Mouse (Mus musculus) layer of hippocampus, postnatal 10 days (tissue): ENCODE data around the gene Ccdc62. TPM values are rescaled to one million over a fixed set of nuclear protein-coding genes. Genes with fewer than 3 reads are reported as not detected.

Experiments used
- DNase-seq, 2 experiments: peaks; one replicate each; pipeline ENCODE4 v3.0.0; 2021; ENCODE audit warnings: low spot score in 2 of 2
- total RNA-seq, 2 experiments: library from RNA; stranded (reverse); gene quantifications; 2 replicates each; pipeline ENCODE4 v1.2.3; 2021

The Ccdc62 gene
- total RNA-seq, 2 experiments from 2014 or later: 2.9 to 3.3 TPM

- peak; percentile 96 to 97 for DNase-seq
Measured at GRCm38 (mm10) chr5:124000824-124001223, 70.3 kb downstream of the Ccdc62 start.

- DNase-seq: no peak
Measured at GRCm38 (mm10) chr5:124001274-124001673, 70.8 kb downstream of the Ccdc62 start.

DNA sequence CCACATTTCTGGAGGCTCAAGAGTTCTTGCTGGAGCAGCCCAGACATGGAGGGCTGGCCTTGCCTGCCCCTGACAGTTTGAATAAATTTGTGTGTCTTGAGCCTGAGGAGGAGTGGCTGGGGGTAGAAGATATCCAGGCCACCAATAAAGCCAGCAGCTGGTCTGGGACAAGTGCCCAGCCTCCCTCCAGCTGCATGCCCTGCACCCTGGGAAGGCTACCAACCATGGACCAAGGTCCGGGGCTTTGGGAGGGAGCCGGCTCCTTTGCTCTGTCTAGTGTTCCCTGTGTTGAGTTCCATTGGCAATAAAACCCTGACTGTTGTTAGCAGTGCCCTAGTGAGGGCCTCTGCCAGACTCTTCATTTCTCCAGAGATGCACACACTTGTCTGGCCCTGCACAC, 72.4 kb downstream of the Ccdc62 start:
- DNase-seq: peak; percentile 67 to 73

- no peak for DNase-seq
Measured at GRCm38 (mm10) chr5:124003375-124003774, 72.9 kb downstream of the Ccdc62 start.

- peak; percentile 64 to 73 for DNase-seq
Measured at GRCm38 (mm10) chr5:124004356-124005150, 74.1 kb downstream of the Ccdc62 start.

- no peak for DNase-seq
Measured at GRCm38 (mm10) chr5:124005151-124005500, 74.6 kb downstream of the Ccdc62 start.

GRCm38 (mm10) chr5:124005591-124005990, 75.1 kb downstream of the Ccdc62 start:
- DNase-seq: no peak

DNA sequence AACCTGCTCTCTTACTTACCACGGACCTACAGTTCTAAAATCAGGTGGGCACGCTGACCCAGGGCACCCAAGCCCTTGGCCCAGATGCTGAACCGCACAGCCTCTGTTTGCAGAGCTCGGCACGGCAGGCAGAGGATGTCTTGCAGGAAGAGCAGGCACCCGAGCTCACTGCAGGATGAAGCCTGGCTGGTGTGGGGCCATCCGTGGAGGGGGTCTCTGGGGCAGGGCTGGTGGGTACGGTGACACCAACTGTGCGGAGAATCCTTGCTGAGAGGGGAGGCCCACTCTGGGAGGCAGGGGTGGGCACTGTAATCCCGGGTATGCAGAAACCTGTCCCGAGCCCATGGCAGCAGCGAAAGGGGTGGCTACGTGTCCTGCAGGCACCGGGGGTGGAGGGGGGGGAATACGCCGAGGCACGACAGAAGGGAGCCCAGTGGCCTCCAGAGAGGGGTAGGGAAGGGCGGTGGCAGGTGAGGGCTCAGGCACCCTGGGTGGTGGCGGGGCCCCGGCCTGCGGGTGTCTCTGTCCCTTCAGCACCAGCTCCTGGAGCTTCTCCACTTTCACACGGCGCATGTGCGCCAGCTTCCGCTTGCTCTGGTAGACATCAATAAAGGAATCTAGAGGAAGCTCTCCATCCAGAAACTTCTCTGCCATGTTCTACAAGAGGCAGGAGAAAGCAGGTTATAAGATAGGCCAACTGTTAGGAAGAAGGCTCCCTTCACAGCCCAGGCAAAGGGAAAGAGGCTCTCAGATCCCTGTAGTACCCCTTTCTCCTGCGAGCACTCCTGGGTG, 75.8 kb downstream of the Ccdc62 start:
- DNase-seq: no peak

DNA sequence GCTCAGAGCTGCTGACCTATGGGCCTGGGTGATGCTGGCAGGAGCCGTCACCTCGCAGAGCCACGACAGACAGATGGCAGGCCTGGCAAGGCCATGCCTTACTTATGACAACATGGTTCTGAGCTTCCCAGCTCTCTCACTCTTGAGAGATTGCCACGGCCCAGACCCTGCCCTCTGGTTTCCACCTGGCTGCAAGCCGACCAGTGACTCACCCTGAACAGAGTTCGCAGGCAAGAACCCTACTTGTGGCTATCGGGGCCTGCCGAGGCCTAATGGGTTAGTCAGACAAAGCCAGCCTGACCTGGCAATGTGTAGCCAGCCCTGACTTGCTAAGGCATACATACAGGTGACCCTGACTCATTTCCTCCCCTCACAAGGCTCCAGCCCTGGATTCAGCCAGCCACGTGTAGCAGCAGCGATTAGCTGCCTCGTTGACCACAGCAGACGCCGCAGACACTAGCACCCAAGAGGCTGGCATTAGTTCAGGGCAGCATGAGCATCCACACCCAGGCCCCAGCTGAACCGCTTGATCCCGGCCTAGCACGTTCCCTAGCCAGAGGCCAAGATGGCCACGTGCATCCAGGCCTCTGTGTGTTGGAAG, 76.5 kb downstream of the Ccdc62 start:
- no peak for DNase-seq

DNA sequence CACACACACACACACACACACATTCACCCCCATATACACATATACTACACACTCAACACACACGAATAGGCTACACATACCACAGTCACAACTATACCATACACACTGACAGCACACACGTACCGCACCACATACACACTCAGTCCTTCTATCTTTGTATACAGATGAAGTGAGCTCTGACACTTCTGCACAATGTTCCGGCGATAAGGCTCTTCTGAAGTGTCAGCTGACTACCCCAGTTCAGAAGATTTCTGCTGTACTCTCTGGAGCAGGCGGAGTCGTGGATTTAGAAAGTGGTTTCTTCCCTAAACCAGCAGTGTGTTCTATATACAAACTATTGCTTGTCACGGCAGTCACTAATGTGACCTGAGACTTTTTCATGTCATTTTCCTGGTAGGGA, 79.6 kb downstream of the Ccdc62 start:
- no peak for DNase-seq

- peak in 1 of 2 experiments; percentile 64 for DNase-seq
Measured at GRCm38 (mm10) chr5:124010910-124011655, 80.6 kb downstream of the Ccdc62 start.

DNA sequence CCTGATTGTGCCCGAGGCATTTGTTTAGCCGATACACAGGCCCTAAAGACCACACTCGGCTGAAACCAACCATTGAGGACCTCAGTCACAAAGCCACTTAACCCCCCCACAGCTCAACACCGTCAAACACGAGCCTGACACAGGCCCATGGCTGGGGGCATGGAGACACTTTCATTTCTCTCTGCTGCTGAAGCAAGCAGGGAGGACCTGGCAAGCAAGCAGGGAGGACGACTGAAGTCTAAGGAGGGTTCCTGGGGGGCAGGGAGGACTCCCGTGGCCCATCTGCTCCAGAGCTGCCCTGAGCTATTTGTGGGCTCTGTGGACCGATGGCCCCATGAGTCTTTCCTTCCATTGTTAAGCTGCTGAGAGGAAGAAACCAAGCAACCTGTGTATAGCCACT, 81.4 kb downstream of the Ccdc62 start:
- no peak for DNase-seq

- DNase-seq: no peak
Measured at GRCm38 (mm10) chr5:124012885-124013284, 82.4 kb downstream of the Ccdc62 start.

- no peak for DNase-seq
Measured at GRCm38 (mm10) chr5:124013747-124014146, 83.3 kb downstream of the Ccdc62 start.

DNA sequence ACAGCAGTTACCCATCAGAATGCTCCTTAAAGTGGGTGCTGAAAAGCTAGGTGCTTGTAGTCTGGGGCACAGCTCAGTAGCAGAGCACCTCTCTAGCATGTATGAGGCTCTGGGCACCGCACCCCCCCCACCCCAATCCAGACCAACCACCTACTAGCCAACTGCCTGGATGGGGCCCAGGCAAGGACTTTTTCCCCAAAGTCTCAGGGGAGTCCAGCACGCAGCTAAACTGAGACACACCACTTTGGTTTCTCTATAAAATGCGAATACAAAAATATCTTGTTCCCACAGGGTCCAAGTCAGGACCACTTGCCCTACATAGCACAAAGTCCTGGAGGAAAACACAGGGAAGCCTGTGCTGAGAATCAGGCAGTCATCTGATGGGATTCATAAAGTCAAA, 83.7 kb downstream of the Ccdc62 start:
- no peak for DNase-seq

GRCm38 (mm10) chr5:124014791-124015251, 84.3 kb downstream of the Ccdc62 start:
- no peak for DNase-seq

- no peak for DNase-seq
Measured at GRCm38 (mm10) chr5:124015727-124016126, 85.2 kb downstream of the Ccdc62 start.

DNA sequence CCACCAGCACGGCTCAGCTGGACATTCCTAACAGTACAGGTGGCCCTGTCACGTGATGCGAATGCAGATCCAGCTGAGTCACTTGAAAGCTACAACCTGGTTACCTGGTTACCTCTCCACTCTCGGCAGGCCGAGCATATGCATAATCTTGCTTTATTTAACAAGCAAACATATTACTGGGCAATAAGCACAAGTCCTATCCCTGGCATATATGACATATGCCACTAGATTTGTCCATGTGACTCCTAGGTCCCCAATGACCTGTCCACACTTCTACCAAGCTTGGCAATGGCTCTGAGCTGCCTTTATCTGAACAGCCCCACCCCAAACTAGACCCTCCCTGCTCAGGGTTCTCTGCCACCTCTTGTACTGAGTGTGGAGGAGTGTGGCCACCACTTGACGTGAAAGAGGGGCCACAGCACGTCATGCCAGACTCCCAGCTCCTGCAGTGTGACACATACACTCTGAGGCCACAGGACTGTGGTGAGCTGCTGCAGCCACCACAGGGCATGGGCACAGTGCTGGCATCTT, 85.9 kb downstream of the Ccdc62 start:
- DNase-seq: no peak

DNA sequence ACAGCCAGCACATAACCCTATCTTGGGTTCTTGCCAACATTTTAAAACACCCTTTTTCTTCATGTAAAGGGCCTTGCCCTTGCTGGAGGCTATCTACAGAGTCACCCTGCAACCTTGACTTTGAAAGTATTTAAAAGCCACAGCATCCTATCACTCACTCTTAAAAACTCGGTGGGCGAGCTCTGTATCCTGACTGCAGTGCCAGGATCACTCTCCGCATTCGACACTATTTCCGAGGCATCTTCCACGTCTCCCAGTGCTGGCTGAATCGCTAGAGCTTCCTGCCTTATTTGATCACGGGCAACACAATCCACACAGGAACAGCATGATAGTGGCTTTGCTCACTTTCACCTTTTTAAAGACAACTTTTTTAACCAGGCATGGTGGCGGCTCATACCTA, 87.5 kb downstream of the Ccdc62 start:
- no peak for DNase-seq

DNA sequence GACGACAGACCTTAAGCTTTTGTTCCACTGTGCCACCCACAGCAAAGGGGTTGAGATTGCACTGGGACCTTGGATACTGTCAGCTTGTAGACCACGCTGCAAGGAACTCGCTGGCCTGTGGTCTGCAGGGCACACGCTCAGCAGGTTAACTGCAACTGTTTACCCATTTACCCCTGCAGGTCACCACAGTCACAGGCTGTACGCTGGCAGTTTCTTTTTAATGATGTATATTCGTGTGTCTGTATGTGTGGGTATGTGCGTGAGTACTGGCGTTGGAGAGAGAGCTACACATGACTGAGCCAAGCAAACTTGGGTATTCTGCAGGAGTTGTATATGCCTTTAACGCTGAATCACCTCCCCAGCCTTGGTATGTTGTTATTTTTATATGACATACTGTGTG, 88.2 kb downstream of the Ccdc62 start:
- DNase-seq: no peak
